In genomic region chr3:122406416-122406815, GRCm38 (mm10) we compare ENCODE assay signal across 27 mouse cellular contexts.
DNase-seq lines count a peak whose midpoint lies in the region; ATAC-seq and TF ChIP-seq lines count a peak whose summit lies in the region.
"Had no signal": no experiment of that assay in that cellular context is flagged by ENCODE, and none has a peak within 500 bp of the region (broad histone marks: within the 10 kb centered on the region; RNA-seq: fewer than 3 reads in every experiment).

No protein-coding gene starts in this region.

- no peak for TF ChIP-seq POLR2A in cerebellum, adult 2 months (IDR thresholded peaks at IDR 0.05; ENCODE audit: borderline replicate concordance, insufficient read depth, low read length)

- no peak overlapping the region for H3K9ac ChIP-seq in intestine, embryonic 15.5 days
- H3K9ac ChIP-seq in intestine, embryonic 16.5 days (ENCODE audit: low read depth, low read length) = no peak overlapping the region
- H3K9ac ChIP-seq: embryonic facial prominence, embryonic 13.5 days; forebrain, embryonic 12.5 days; heart, embryonic 15.5 days; hindbrain, embryonic 14.5 days; limb, embryonic 15.5 days; liver, embryonic 15.5 days had no signal

- no peak for ATAC-seq in intestine, embryonic 15.5 days
- ATAC-seq in intestine, embryonic 16.5 days = no peak
- ATAC-seq in neutrophil, adult 5-6 weeks (ENCODE audit: extremely low read depth, insufficient number of reproducible peaks, low FRiP score, poor library complexity, severe bottlenecking) = peak; percentile 59
- ATAC-seq: inflammation-experienced regulatory T-cells, adult 6 months had no signal

- 59% methylated on average over 8 of the region's 8 CpGs for WGBS in intestine, embryonic 15.5 days
- 62% methylated on average over 8 of the region's 8 CpGs for WGBS in intestine, embryonic 16.5 days
- 57% methylated on average over 8 of the region's 8 CpGs for WGBS in cerebellum, adult 2 months

- H3K9me3 ChIP-seq in intestine, embryonic 15.5 days = no peaks in the 10 kb centered on the region
- no peaks in the 10 kb centered on the region for H3K9me3 ChIP-seq in intestine, embryonic 16.5 days (ENCODE audit: control insufficient read depth, low read length)
- H3K9me3 ChIP-seq: embryonic facial prominence, embryonic 13.5 days; forebrain, embryonic 12.5 days; heart, embryonic 15.5 days; limb, embryonic 15.5 days; liver, embryonic 15.5 days had no signal

- no peak for TF ChIP-seq CTCF in gastrocnemius, adult 2 months (IDR thresholded peaks at IDR 0.05)
- TF ChIP-seq CTCF in cerebellum, adult 2 months (IDR thresholded peaks at IDR 0.05; ENCODE audit: borderline replicate concordance, insufficient read depth, low read depth, low read length) = no peak

- 0 out of 2 replicates have a peak overlapping the region, but pooled peaks have one; percentile 22 for H3K27ac ChIP-seq in intestine, embryonic 15.5 days
- H3K27ac ChIP-seq in intestine, embryonic 16.5 days (ENCODE audit: low read length) = no peak overlapping the region
- H3K27ac ChIP-seq in gastrocnemius, adult 2 months = no peak overlapping the region
- H3K27ac ChIP-seq in cerebellum, adult 2 months (ENCODE audit: insufficient read depth, low read length) = no peak overlapping the region
- H3K27ac ChIP-seq: embryonic facial prominence, embryonic 13.5 days; forebrain, embryonic 12.5 days; heart, embryonic 15.5 days; hindbrain, embryonic 14.5 days; limb, embryonic 15.5 days; liver, embryonic 15.5 days; macrophage; stomach, postnatal 0 days had no signal

- no peaks in the 10 kb centered on the region for H3K27me3 ChIP-seq in intestine, embryonic 15.5 days (replicated peaks)
- no peaks in the 10 kb centered on the region; the same call in 1 of the 2 replicates for H3K27me3 ChIP-seq in intestine, embryonic 16.5 days (replicated peaks; ENCODE audit: control insufficient read depth, insufficient read depth, low read length)
- no peaks in the 10 kb centered on the region for H3K27me3 ChIP-seq in cerebellum, adult 2 months (ENCODE audit: control insufficient read depth, insufficient read depth, low read length)
- H3K27me3 ChIP-seq: embryonic facial prominence, embryonic 13.5 days; forebrain, embryonic 12.5 days; limb, embryonic 15.5 days had no signal

- intact Hi-C loops in gastrocnemius, adult 2 months (cut with DNase I) = no loop called here

- no peak overlapping the region for H3K4me2 ChIP-seq in intestine, embryonic 15.5 days (replicated peaks)
- H3K4me2 ChIP-seq in intestine, embryonic 16.5 days (ENCODE audit: low read depth, low read length) = no peak overlapping the region
- H3K4me2 ChIP-seq: embryonic facial prominence, embryonic 13.5 days; forebrain, embryonic 12.5 days; heart, embryonic 15.5 days; hindbrain, embryonic 14.5 days; limb, embryonic 15.5 days; liver, embryonic 15.5 days; midbrain, embryonic 11.5 days had no signal

- H3K36me3 ChIP-seq in intestine, embryonic 15.5 days = no peaks in the 10 kb centered on the region
- no peaks in the 10 kb centered on the region for H3K36me3 ChIP-seq in intestine, embryonic 16.5 days (ENCODE audit: control insufficient read depth, insufficient read depth, low read length)
- H3K36me3 ChIP-seq: embryonic facial prominence, embryonic 13.5 days; forebrain, embryonic 12.5 days; heart, embryonic 15.5 days; limb, embryonic 15.5 days; liver, embryonic 15.5 days had no signal

- peaks cover 14% of the 10 kb centered on the region for H3K4me1 ChIP-seq in intestine, embryonic 15.5 days (replicated peaks)
- peaks cover 12% of the 10 kb centered on the region; the same call in 1 of the 2 replicates for H3K4me1 ChIP-seq in intestine, embryonic 16.5 days (ENCODE audit: control insufficient read depth, insufficient read depth, low read length)
- H3K4me1 ChIP-seq in cerebellum, adult 2 months (ENCODE audit: control insufficient read depth, insufficient read depth, low read length) = no peaks in the 10 kb centered on the region
- H3K4me1 ChIP-seq: forebrain, embryonic 12.5 days; liver, embryonic 15.5 days had no signal

- H3K4me3 ChIP-seq in intestine, embryonic 15.5 days (replicated peaks) = no peak overlapping the region
- H3K4me3 ChIP-seq in intestine, embryonic 16.5 days (ENCODE audit: low read length) = no peak overlapping the region
- no peak overlapping the region for H3K4me3 ChIP-seq in gastrocnemius, adult 2 months
- H3K4me3 ChIP-seq in cerebellum, adult 2 months (replicated peaks; ENCODE audit: insufficient read depth, low read depth, low read length) = no peak overlapping the region
- H3K4me3 ChIP-seq: embryonic facial prominence, embryonic 13.5 days; erythroblast, embryonic 14.5 days; forebrain, embryonic 12.5 days; heart, embryonic 15.5 days; limb, embryonic 15.5 days; liver, embryonic 15.5 days had no signal

- peak; percentile 10 for DNase-seq in urinary bladder, adult 2 months (ENCODE audit: low spot score)
- DNase-seq in urinary bladder, adult 18-20 months (ENCODE audit: low spot score in 2 of 2) = no peak
- DNase-seq in gastrocnemius, adult 2 months = no peak
- DNase-seq in cerebellum, adult 2 months = no peak
- no peak for DNase-seq in adrenal gland, postnatal 25 days
- DNase-seq: adrenal gland, postnatal 36 days; cerebellum, adult 11-12 months; cerebellum, postnatal 14 days; heart, postnatal 36 days; layer of hippocampus, adult 9-11 months; right cerebral cortex, postnatal 14 days; thymus, adult 2 months; thymus, postnatal 4 days had no signal
